Mouse (Mus musculus): ENCODE measurements around the gene Gpx4. TPM values are rescaled to one million over a fixed set of nuclear protein-coding genes. Genes with fewer than 3 reads are reported as not detected.

The Gpx4 gene
- polyA plus RNA-seq, 1 experiment from 2014 or later, result 767 TPM

- peak overlapping the region; percentile 9; the same call in 1 of the 2 replicates for H3K27ac ChIP-seq
- WGBS, result 75% methylated on average over 3 of the region's 3 CpGs
- peaks cover 18% of the 10 kb centered on the region for H3K36me3 ChIP-seq
- H3K4me3 ChIP-seq, result no peak overlapping the region
- H3K27me3 ChIP-seq (ENCODE audit: insufficient read depth, poor library complexity, severe bottlenecking), result peaks cover 40% of the 10 kb centered on the region
- no peaks in the 10 kb centered on the region for H3K9me3 ChIP-seq
- peaks cover 67% of the 10 kb centered on the region for H3K4me1 ChIP-seq
- DNase-seq (ENCODE audit: low spot score), result no peak
Observed at GRCm38 (mm10) chr10:80017361-80017760, 29.6 kb upstream of the Gpx4 start.

DNA sequence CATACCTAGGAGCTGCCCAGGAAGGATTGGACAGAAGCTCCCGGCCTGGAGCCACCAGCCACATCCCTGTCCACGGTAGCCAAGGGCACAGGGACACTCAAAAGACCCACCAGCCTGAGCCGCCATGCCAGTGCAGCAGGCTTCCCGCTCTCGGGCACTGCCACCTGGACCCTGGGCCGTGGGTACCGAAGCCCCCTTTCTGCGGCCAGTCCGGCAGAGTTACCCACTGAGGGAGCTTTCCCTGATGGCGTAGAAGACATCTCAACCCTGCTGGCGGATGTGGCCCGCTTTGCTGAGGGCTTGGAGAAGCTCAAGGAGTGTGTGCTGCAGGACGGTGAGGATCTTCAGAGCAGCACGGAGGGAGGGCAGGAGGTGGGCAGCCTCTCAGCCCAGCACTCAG is 29.2 kb upstream of the Gpx4 start:
- WGBS, result 72% methylated on average over 14 of the region's 14 CpGs
- Histone ChIP-seq H3K4me1 (peaks cover 67% of the 10 kb centered on the region), H3K27ac (peak overlapping the region; percentile 9; the same call in 1 of the 2 replicates), H3K9me3 (no peaks in the 10 kb centered on the region), H3K4me3 (no peak overlapping the region), H3K27me3 (ENCODE audit: insufficient read depth, poor library complexity, severe bottlenecking) (peaks cover 36% of the 10 kb centered on the region), H3K36me3 (peaks cover 20% of the 10 kb centered on the region)
- DNase-seq (ENCODE audit: low spot score), result no peak

- Histone ChIP-seq H3K9me3 (no peaks in the 10 kb centered on the region), H3K36me3 (peaks cover 18% of the 10 kb centered on the region), H3K27me3 (ENCODE audit: insufficient read depth, poor library complexity, severe bottlenecking) (peaks cover 25% of the 10 kb centered on the region), H3K4me3 (peak overlapping the region; percentile 49), H3K27ac (peak overlapping the region; percentile 86), H3K4me1 (peaks cover 61% of the 10 kb centered on the region)
- whole genome bisulfite sequencing, result 1% methylated on average over 15 of the region's 15 CpGs
- no peak for DNase-seq (ENCODE audit: low spot score)
Observed at GRCm38 (mm10) chr10:80018739-80019297, 28.1 kb upstream of the Gpx4 start.

GRCm38 (mm10) chr10:80019471-80020131 is 27.4 kb upstream of the Gpx4 start:
- peaks cover 18% of the 10 kb centered on the region for H3K36me3 ChIP-seq
- H3K9me3 ChIP-seq, result no peaks in the 10 kb centered on the region
- H3K4me1 ChIP-seq, result peaks cover 58% of the 10 kb centered on the region
- no peak for DNase-seq (ENCODE audit: low spot score)
- peaks cover 18% of the 10 kb centered on the region for H3K27me3 ChIP-seq (ENCODE audit: insufficient read depth, poor library complexity, severe bottlenecking)
- 6% methylated on average over 20 of the region's 20 CpGs for WGBS
- peak overlapping the region; percentile 49 for H3K4me3 ChIP-seq
- peak overlapping the region; percentile 86 for H3K27ac ChIP-seq

DNA sequence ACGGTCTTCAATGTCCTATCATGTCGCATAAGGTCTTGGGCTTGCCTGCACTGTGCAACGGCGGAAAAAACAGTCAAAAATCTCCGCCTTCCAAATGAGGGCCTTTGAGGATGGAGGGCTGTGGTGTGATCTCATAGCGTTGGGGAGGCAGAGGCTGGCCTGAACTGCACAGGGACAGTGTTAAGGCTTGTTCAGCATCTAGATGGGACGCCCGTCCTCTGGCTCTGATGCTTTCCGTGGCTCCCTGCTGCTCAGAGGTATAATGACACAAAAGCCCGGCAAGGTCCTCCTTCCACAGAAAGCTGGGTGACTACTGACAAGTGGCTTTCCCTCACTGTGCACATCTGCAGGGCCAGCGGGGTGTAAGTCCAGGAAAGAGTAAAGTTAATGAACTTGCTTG is 26.8 kb upstream of the Gpx4 start:
- Histone ChIP-seq H3K4me3 (peak overlapping the region; percentile 49), H3K27me3 (ENCODE audit: insufficient read depth, poor library complexity, severe bottlenecking) (peaks cover 12% of the 10 kb centered on the region), H3K4me1 (peaks cover 56% of the 10 kb centered on the region), H3K9me3 (no peaks in the 10 kb centered on the region), H3K27ac (peak overlapping the region; percentile 86), H3K36me3 (peaks cover 18% of the 10 kb centered on the region)
- DNase-seq (ENCODE audit: low spot score), result no peak
- WGBS, result 26% methylated on average over 11 of the region's 11 CpGs

DNA sequence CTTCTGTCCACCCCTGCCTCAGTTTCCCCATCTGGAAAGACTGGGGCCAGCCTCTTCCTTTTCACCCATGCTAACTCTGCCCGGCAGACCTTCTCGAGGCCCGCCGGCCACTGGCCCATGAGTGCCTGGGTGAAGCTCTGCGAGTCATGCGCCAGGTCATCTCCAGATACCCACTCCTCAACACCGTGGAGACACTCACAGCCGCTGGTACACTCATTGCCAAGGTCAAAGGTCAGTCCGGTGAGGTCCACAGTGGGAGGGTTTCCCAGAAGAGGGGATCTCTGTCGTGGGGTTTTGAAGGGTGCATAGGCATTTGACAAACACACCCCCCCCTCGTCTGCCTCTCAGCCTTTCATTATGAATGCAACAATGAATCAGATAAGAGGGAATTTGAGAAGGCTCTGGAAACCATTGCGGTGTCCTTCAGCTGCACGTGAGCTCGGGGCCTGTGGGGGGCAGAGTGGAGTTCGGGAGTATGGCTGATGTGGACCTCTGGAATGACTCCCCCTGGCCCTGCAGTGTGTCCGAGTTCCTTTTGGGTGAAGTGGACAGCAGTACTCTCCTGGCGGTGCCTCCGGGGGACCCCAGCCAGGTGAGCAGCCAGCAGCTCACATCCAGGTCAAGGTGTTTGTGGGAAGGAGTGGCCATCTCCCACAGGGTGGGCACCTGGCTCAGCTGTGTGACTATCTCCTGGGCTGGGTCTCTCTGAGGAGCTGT is 26.2 kb upstream of the Gpx4 start:
- peaks cover 6% of the 10 kb centered on the region for H3K27me3 ChIP-seq (ENCODE audit: insufficient read depth, poor library complexity, severe bottlenecking)
- no peaks in the 10 kb centered on the region for H3K9me3 ChIP-seq
- no peak for DNase-seq (ENCODE audit: low spot score)
- peak overlapping the region; percentile 86 for H3K27ac ChIP-seq
- 79% methylated on average over 18 of the region's 18 CpGs for WGBS
- peaks cover 58% of the 10 kb centered on the region for H3K4me1 ChIP-seq
- H3K4me3 ChIP-seq, result peak overlapping the region; percentile 49
- peaks cover 18% of the 10 kb centered on the region for H3K36me3 ChIP-seq

DNA sequence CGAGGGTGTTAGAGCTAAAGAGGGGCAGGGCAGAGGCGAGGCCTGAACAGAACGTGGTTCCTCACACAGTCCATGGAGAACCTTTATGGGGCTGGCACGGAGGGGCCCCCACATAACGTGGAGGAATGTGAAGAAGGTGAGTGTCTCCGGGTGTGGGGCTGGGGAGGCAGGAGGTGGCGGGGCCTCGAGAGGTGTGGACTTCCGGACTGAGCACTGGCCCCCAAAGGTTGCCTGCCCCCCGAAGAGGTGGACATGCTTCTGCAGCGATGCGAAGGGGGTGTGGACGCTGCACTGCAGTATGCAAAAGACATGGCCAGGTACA is 25.7 kb upstream of the Gpx4 start:
- Histone ChIP-seq H3K4me3 (peak overlapping the region; percentile 1; the same call in 1 of the 2 replicates), H3K4me1 (peaks cover 58% of the 10 kb centered on the region), H3K27ac (no peak overlapping the region), H3K27me3 (ENCODE audit: insufficient read depth, poor library complexity, severe bottlenecking) (peaks cover under 1% of the 10 kb centered on the region; the same call in 1 of the 2 replicates), H3K36me3 (peaks cover 21% of the 10 kb centered on the region), H3K9me3 (no peaks in the 10 kb centered on the region)
- WGBS, result 91% methylated on average over 13 of the region's 13 CpGs
- DNase-seq (ENCODE audit: low spot score), result no peak

- no peak overlapping the region for H3K27ac ChIP-seq
- no peak for DNase-seq (ENCODE audit: low spot score)
- 93% methylated on average over 12 of the region's 12 CpGs for WGBS
- peaks cover 30% of the 10 kb centered on the region for H3K36me3 ChIP-seq
- H3K9me3 ChIP-seq, result no peaks in the 10 kb centered on the region
- no peak overlapping the region for H3K4me3 ChIP-seq
- H3K4me1 ChIP-seq, result peaks cover 54% of the 10 kb centered on the region
- H3K27me3 ChIP-seq (ENCODE audit: insufficient read depth, poor library complexity, severe bottlenecking), result no peaks in the 10 kb centered on the region
Observed at GRCm38 (mm10) chr10:80022164-80022563, 24.8 kb upstream of the Gpx4 start.

DNA sequence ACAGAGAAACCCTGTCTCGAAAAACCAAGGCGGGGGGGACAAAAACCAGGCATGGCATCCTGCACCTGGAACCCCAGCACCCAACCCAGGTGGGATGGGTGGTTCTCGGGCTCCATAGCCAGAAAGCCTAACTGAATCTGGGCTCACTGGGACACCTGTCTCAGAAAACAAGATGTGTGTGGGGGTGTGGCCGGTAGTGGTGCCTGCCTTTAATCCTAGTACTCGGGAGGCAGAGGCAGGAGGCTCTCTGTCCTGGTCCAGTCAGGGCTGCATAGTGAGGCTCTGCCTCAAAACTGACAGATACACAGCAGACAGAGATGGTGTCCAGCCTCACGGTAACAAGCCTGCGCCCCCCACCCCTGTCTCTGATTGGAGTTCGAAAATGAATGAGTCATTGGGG is 24.2 kb upstream of the Gpx4 start:
- H3K27ac ChIP-seq, result no peak overlapping the region
- H3K36me3 ChIP-seq, result peaks cover 36% of the 10 kb centered on the region
- H3K9me3 ChIP-seq, result no peaks in the 10 kb centered on the region
- 93% methylated on average over 8 of the region's 8 CpGs for WGBS
- H3K27me3 ChIP-seq (ENCODE audit: insufficient read depth, poor library complexity, severe bottlenecking), result no peaks in the 10 kb centered on the region
- peaks cover 49% of the 10 kb centered on the region for H3K4me1 ChIP-seq
- H3K4me3 ChIP-seq, result no peak overlapping the region
- no peak for DNase-seq (ENCODE audit: low spot score)

DNA sequence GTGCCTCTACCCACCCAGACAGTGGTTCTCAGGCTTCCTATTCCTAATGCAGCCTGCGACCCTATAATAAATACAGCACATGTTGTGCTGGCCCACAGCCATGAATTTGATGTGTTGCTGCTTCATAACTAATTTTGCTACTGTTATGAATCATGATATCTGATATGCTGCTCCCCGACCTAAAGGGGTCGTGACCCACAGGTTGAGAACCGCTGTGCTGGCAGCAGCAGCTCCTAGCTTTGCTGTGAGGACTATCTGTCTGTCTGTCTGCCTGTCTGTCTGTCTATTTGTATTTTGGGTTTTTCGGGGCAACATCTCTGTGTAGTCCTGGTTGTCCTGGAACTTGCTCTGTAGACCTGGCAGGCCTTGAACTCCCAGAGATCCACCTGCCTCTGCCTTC is 23.2 kb upstream of the Gpx4 start:
- Histone ChIP-seq H3K9me3 (no peaks in the 10 kb centered on the region), H3K27ac (no peak overlapping the region), H3K4me1 (peaks cover 43% of the 10 kb centered on the region), H3K4me3 (no peak overlapping the region), H3K36me3 (peaks cover 40% of the 10 kb centered on the region), H3K27me3 (ENCODE audit: insufficient read depth, poor library complexity, severe bottlenecking) (no peaks in the 10 kb centered on the region)
- WGBS, result 90% methylated on average over 5 of the region's 5 CpGs
- no peak for DNase-seq (ENCODE audit: low spot score)

DNA sequence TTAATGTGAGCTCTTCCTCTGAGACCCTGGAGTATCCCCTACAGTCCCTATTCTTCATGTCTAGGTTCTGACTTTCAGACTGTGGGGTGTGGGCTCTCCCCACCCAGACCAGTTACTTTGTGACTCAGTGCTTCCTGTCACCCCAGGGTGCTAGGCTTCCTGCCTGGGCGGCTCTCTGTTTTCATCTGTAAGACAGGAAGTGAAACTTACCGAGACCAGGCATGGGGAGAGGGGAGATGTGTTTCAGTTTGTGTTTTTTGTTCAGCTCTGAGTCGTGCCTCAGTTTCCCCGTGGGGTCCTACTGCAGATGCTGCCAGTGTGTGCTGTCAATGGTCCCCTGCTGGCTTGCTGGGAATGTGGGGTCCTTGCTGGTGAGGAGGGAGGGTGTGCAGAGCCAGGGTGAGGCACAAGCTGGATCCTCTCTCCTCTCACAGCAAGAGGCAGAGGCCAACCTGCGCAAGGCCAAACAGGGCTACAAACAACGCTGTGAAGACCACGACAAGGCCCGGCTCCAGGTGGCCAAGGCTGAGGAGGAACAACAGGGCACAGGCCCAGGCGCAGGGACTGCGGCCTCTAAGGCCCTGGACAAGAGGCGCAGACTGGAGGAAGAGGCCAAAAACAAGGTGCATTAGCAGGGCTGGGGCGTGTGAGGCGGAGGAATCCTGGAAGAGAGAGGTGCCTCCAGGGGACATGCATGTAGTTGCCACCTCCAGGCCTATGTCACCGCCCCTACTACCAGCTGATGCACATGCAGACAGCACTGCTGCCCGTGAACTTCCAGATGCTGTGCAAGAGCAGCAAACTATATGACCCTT is 22.5 kb upstream of the Gpx4 start:
- 74% methylated on average over 15 of the region's 15 CpGs for WGBS
- Histone ChIP-seq H3K4me1 (peaks cover 37% of the 10 kb centered on the region), H3K27me3 (ENCODE audit: insufficient read depth, poor library complexity, severe bottlenecking) (no peaks in the 10 kb centered on the region), H3K27ac (0 out of 2 replicates have a peak overlapping the region, but pooled peaks have one; percentile 33), H3K36me3 (peaks cover 46% of the 10 kb centered on the region), H3K9me3 (no peaks in the 10 kb centered on the region), H3K4me3 (no peak overlapping the region)
- DNase-seq (ENCODE audit: low spot score), result no peak

GRCm38 (mm10) chr10:80025044-80025347 is 22.0 kb upstream of the Gpx4 start:
- no peak for DNase-seq (ENCODE audit: low spot score)
- H3K9me3 ChIP-seq, result no peaks in the 10 kb centered on the region
- no peaks in the 10 kb centered on the region for H3K27me3 ChIP-seq (ENCODE audit: insufficient read depth, poor library complexity, severe bottlenecking)
- 62% methylated on average over 4 of the region's 4 CpGs for WGBS
- peaks cover 31% of the 10 kb centered on the region for H3K4me1 ChIP-seq
- peaks cover 50% of the 10 kb centered on the region for H3K36me3 ChIP-seq
- no peak overlapping the region for H3K27ac ChIP-seq
- H3K4me3 ChIP-seq, result no peak overlapping the region

DNA sequence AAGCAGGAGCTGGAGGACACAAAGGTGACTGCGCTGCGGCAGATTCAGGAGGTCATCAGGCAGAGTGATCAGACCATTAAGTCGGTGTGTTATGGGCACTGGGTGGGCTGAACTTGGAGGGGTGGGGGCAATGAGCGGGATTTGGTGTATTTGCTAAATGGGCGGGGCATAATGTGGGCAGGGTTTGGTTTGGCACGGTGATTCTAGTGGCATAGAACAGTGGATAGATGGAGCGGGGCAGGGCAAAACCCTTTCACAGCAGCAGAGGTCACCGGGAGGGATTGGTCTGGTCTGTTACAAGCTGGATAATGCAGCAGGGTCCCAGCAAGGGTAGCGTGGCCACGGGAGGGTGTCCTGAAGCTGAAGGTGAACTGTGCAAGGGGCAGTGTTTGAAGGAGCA is 21.5 kb upstream of the Gpx4 start:
- no peak overlapping the region; the same call in 1 of the 2 replicates for H3K4me3 ChIP-seq
- no peaks in the 10 kb centered on the region for H3K9me3 ChIP-seq
- WGBS, result 80% methylated on average over 10 of the region's 10 CpGs
- H3K27me3 ChIP-seq (ENCODE audit: insufficient read depth, poor library complexity, severe bottlenecking), result no peaks in the 10 kb centered on the region
- DNase-seq (ENCODE audit: low spot score), result no peak
- peaks cover 54% of the 10 kb centered on the region for H3K36me3 ChIP-seq
- H3K27ac ChIP-seq, result no peak overlapping the region
- peaks cover 26% of the 10 kb centered on the region for H3K4me1 ChIP-seq
